19 mouse cellular contexts compared by ENCODE assay signal in the genomic region with DNA sequence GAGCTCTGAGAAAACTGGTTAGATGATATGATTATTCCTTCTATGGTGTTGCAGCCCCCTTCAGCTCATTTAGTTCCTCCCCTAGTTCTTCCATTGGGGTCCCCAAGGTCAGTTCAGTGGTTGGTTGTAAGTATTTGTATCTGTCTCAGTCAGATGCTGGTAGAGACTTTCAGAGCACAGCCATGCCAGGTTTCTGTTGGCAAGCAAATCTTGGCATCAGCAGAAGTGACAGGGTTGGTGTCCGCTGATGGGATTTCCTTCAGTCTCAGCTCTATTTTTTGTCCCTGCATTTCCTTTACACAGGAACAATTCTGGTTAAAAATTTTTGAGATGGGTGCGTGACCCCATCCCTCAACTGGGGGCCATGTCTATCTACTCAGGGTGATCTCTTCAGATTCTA. TPM values are rescaled to one million over a fixed set of nuclear protein-coding genes. Genes with fewer than 3 reads are reported as not detected.
"Had no signal": no experiment of that assay in that cellular context is flagged by ENCODE, and none has a peak within 500 bp of the region (broad histone marks: within the 10 kb centered on the region; RNA-seq: fewer than 3 reads in every experiment).

No protein-coding gene starts in this region.

- H3K27ac ChIP-seq: midbrain, embryonic 10.5 days; midbrain, embryonic 12.5 days; neural tube, embryonic 13.5 days; neural tube, embryonic 15.5 days had no signal

- DNase-seq: lung, embryonic 14.5 days; lung, postnatal 10 days; lung, postnatal 4 days; midbrain, embryonic 14.5 days; retina, postnatal 1 day; right cerebral cortex, adult 18-20 months; right cerebral cortex, postnatal 25 days; right cerebral cortex, postnatal 4 days; spleen, adult 18-20 months; thymus, adult 18-20 months; thymus, postnatal 14 days; thymus, postnatal 36 days had no signal

- H3K4me3 ChIP-seq: midbrain, embryonic 10.5 days; midbrain, embryonic 12.5 days; myocyte; neural tube, embryonic 13.5 days; neural tube, embryonic 15.5 days had no signal

- ATAC-seq: midbrain, embryonic 16.5 days had no signal

RNA-seq across cellular contexts. Expression of a gene that starts 55.3 kb away (rescaled TPM):
- total RNA-seq: megakaryocyte-erythroid progenitor cell, adult 5-6 weeks had no signal
